Mouse (Mus musculus) erythroblast, embryonic 14.5 days (primary cell): Measurements from ENCODE around the gene En2.

Experiments
- GATA1 ChIP-seq: IDR thresholded peaks from 2 replicates; pipeline ENCODE4 v1.6.1; 2012; ENCODE audit warnings: low read length, inconsistent platforms, mixed read lengths
- TAL1 ChIP-seq: IDR thresholded peaks from 3 replicates; pipeline ENCODE4 v1.6.1; 2012; ENCODE audit warnings: low read length, inconsistent platforms, mixed read lengths

DNA sequence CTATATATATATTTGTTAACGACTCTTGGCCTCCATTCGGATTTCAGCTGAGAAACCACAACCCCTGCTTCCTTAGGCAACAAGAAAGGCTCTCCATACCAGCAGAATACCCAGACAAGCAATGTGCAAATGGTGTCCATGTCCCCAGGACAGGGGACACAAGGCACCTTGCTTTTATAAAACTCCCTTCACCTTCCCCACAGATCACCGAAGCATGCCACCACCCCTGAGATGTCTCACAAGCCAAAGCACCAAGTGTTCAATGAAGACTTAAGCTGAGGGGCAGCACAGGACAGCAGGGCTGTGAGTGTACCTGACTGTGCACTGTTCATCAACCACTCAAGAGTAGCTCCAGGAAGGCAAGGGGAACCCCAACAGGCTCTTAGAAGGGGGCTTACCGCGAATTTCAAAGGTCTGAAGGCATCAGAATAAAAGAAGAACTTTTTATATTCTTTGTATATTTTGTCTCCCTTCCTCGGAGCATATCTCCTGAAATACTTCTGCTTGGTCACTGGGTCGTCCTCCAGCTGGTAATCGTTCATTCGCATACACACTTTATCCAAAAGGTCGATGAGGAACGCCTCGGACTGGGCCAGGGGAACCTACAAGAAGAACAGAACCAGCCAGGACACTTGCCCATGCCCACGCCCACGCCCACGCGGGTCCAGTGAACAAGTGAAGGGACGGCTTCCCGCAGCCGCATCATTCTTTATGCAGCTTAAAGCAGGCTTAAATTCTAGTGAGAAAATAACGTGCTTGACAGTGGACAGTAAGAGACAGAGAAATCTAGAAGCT lies 43.4 kb downstream of the En2 start:
- no peak for TF ChIP-seq TAL1
- no peak for TF ChIP-seq GATA1
